Comparison of ENCODE assay signal across 9 mouse cellular contexts in genomic region chr4:139617001-139617364, GRCm38 (mm10). TPM values are rescaled to one million over a fixed set of nuclear protein-coding genes. Genes with fewer than 3 reads are reported as not detected.
DNase-seq lines count a peak whose midpoint lies in the region; ATAC-seq and TF ChIP-seq lines count a peak whose summit lies in the region.
"Had no signal": no experiment of that assay in that cellular context is flagged by ENCODE, and none has a peak within 500 bp of the region (broad histone marks: within the 10 kb centered on the region; RNA-seq: fewer than 3 reads in every experiment).

No protein-coding gene starts in this region.

- peak overlapping the region; percentile 51 for H3K4me2 ChIP-seq in forebrain, postnatal 0 days (ENCODE audit: low read depth)
- H3K4me2 ChIP-seq in liver, postnatal 0 days (ENCODE audit: low read depth, low read length) = peak overlapping the region; percentile 81

- peak overlapping the region; percentile 29; the same call in 1 of the 2 replicates for H3K4me3 ChIP-seq in kidney, adult 2 months (ENCODE audit: insufficient read depth, low read depth, low read length)
- H3K4me3 ChIP-seq in bone marrow macrophage, adult 2 months (ENCODE audit: insufficient read depth, low read length) = peak overlapping the region; percentile 45
- H3K4me3 ChIP-seq in forebrain, postnatal 0 days (ENCODE audit: low read depth, low read length) = peak overlapping the region; percentile 31
- H3K4me3 ChIP-seq in liver, postnatal 0 days (ENCODE audit: low read depth, low read length) = peak overlapping the region; percentile 58

- no peak for TF ChIP-seq POLR2A in kidney, adult 2 months (IDR thresholded peaks at IDR 0.05; ENCODE audit: low read depth, low read length)
- TF ChIP-seq POLR2A in bone marrow macrophage, adult 2 months (IDR thresholded peaks at IDR 0.05; ENCODE audit: borderline replicate concordance, low read depth, low read length) = no peak

- TF ChIP-seq EP300 in liver, postnatal 0 days (IDR thresholded peaks at IDR 0.05; ENCODE audit: low read depth) = no peak

- no peaks in the 10 kb centered on the region for H3K27me3 ChIP-seq in kidney, adult 2 months (replicated peaks; ENCODE audit: control insufficient read depth, insufficient read depth, low read length)
- H3K27me3 ChIP-seq in forebrain, postnatal 0 days (ENCODE audit: insufficient read depth, low read length) = no peaks in the 10 kb centered on the region
- no peaks in the 10 kb centered on the region for H3K27me3 ChIP-seq in liver, postnatal 0 days (ENCODE audit: insufficient read depth, low read length)

- peak overlapping the region; percentile 58 for H3K27ac ChIP-seq in kidney, adult 2 months (ENCODE audit: insufficient read depth, low read depth, low read length)
- peak overlapping the region; percentile 64 for H3K27ac ChIP-seq in bone marrow macrophage, adult 2 months (ENCODE audit: insufficient read depth, low read depth, low read length)
- H3K27ac ChIP-seq in forebrain, postnatal 0 days (ENCODE audit: low read depth, low read length) = no peak overlapping the region
- H3K27ac ChIP-seq in liver, postnatal 0 days (ENCODE audit: low read depth) = peak overlapping the region; percentile 37

- ATAC-seq in forebrain, postnatal 0 days = no peak
- no peak for ATAC-seq in liver, postnatal 0 days

- WGBS in kidney, adult 2 months = 23% methylated on average over 3 of the region's 3 CpGs
- WGBS in forebrain, postnatal 0 days = 38% methylated on average over 3 of the region's 3 CpGs
- WGBS in liver, postnatal 0 days (ENCODE audit: insufficient replicate concordance) = 36% methylated on average over 3 of the region's 3 CpGs

- no peak for TF ChIP-seq CTCF in kidney, adult 2 months (conservative IDR thresholded peaks at IDR 0.05; ENCODE audit: insufficient read depth, insufficient read length, low read depth, low read length)
- no peak for TF ChIP-seq CTCF in bone marrow macrophage, adult 2 months (IDR thresholded peaks at IDR 0.05; ENCODE audit: low read depth, low read length)
- no peak for TF ChIP-seq CTCF in forebrain, postnatal 0 days (IDR thresholded peaks at IDR 0.05; ENCODE audit: low read depth)
- TF ChIP-seq CTCF in liver, postnatal 0 days (IDR thresholded peaks at IDR 0.05; ENCODE audit: low read depth) = no peak

- H3K36me3 ChIP-seq in kidney, adult 2 months (ENCODE audit: control insufficient read depth, insufficient read depth, low read length) = no peaks in the 10 kb centered on the region
- peaks cover 19% of the 10 kb centered on the region for H3K36me3 ChIP-seq in forebrain, postnatal 0 days (ENCODE audit: insufficient read depth)
- peaks cover 12% of the 10 kb centered on the region for H3K36me3 ChIP-seq in liver, postnatal 0 days (replicated peaks; ENCODE audit: insufficient read depth, low read length)

- DNase-seq in kidney, adult 2 months = no peak
- no peak for DNase-seq in kidney, adult 11 months
- DNase-seq in forebrain, postnatal 0 days = peak; percentile 30
- no peak for DNase-seq in liver, postnatal 0 days
- no peak for DNase-seq in layer of hippocampus, adult 11-12 months (ENCODE audit: low spot score)
- DNase-seq in adrenal gland, postnatal 4 days (ENCODE audit: low spot score in 2 of 2) = no peak
- DNase-seq in cerebellum, adult 11 months = no peak

- H3K4me1 ChIP-seq in kidney, adult 2 months (ENCODE audit: control insufficient read depth, insufficient read depth, low read length) = peaks cover 4% of the 10 kb centered on the region; the same call in 1 of the 2 replicates
- peaks cover 17% of the 10 kb centered on the region for H3K4me1 ChIP-seq in bone marrow macrophage, adult 2 months (ENCODE audit: control insufficient read depth, insufficient read depth, low read length)
- 0 out of 2 replicates have a peak, but pooled peaks cover 5% of the 10 kb centered on the region for H3K4me1 ChIP-seq in forebrain, postnatal 0 days (ENCODE audit: insufficient read depth)
- peaks cover 17% of the 10 kb centered on the region for H3K4me1 ChIP-seq in liver, postnatal 0 days (ENCODE audit: insufficient read depth)

- H3K9me3 ChIP-seq in forebrain, postnatal 0 days (ENCODE audit: low read length) = no peaks in the 10 kb centered on the region
- H3K9me3 ChIP-seq in liver, postnatal 0 days (ENCODE audit: low read length) = peaks cover 4% of the 10 kb centered on the region; the same call in 1 of the 2 replicates

- H3K9ac ChIP-seq in forebrain, postnatal 0 days = no peak overlapping the region
- H3K9ac ChIP-seq in liver, postnatal 0 days (replicated peaks) = peak overlapping the region; percentile 60

RNA-seq across cellular contexts. Expression of gene Aldh4a1, which starts 5.7 kb away (rescaled TPM):
- polyA plus RNA-seq in kidney, adult 2 months (2012; rRNA removed) = 517 and 605 TPM in 2 replicates
- 13.3 and 13.8 TPM in 2 replicates for polyA plus RNA-seq in bone marrow macrophage, adult 2 months (2012; ENCODE audit: insufficient read depth, insufficient read length, missing spikeins)
- total RNA-seq in forebrain, postnatal 0 days (2014; rRNA removed) = 27.7 and 29.1 TPM in 2 replicates
- 19.3 and 25.7 TPM in 2 replicates for polyA plus RNA-seq in forebrain, postnatal 0 days (2015; fragmentation: Nextera tagmentation; extraction: Ambion mirVana)
- polyA plus RNA-seq in liver, postnatal 0 days (2015; fragmentation: Nextera tagmentation; extraction: Ambion mirVana) = 81.2 and 86.3 TPM in 2 replicates
- total RNA-seq in adrenal gland, postnatal 4 days (2021) = 10 to 100 TPM; 41.8 to 43.4 TPM

RNA-seq across cellular contexts. Expression of gene Gm21969, which starts 14.0 kb away (rescaled TPM):
- polyA plus RNA-seq in kidney, adult 2 months (2012; rRNA removed) = 0.02 and 0.08 TPM in 2 replicates
- not detected in 2 replicates for polyA plus RNA-seq in bone marrow macrophage, adult 2 months (2012; ENCODE audit: insufficient read depth, insufficient read length, missing spikeins)
- 0.08 TPM in 1 of 2 replicates, not detected in the other for total RNA-seq in forebrain, postnatal 0 days (2014; rRNA removed)
- polyA plus RNA-seq in forebrain, postnatal 0 days (2015; fragmentation: Nextera tagmentation; extraction: Ambion mirVana) = not detected in 2 replicates
- 0.04 TPM in 1 of 2 replicates, not detected in the other for polyA plus RNA-seq in liver, postnatal 0 days (2015; fragmentation: Nextera tagmentation; extraction: Ambion mirVana)
- total RNA-seq in adrenal gland, postnatal 4 days (2021) = not detected
- total RNA-seq: MEL had no signal

RNA-seq across cellular contexts. Expression of gene Tas1r2, which starts 36.4 kb away (rescaled TPM):
- polyA plus RNA-seq in kidney, adult 2 months (2012; rRNA removed) = 0.08 and 0.14 TPM in 2 replicates
- polyA plus RNA-seq in bone marrow macrophage, adult 2 months (2012; ENCODE audit: insufficient read depth, insufficient read length, missing spikeins) = not detected in 2 replicates
- total RNA-seq in forebrain, postnatal 0 days (2014; rRNA removed) = 0.05 TPM in 1 of 2 replicates, not detected in the other
- not detected in 2 replicates for polyA plus RNA-seq in forebrain, postnatal 0 days (2015; fragmentation: Nextera tagmentation; extraction: Ambion mirVana)
- not detected in 2 replicates for polyA plus RNA-seq in liver, postnatal 0 days (2015; fragmentation: Nextera tagmentation; extraction: Ambion mirVana)
- total RNA-seq in adrenal gland, postnatal 4 days (2021) = not detected
- total RNA-seq: MEL had no signal
